Mouse (Mus musculus): Measurements from ENCODE around the gene Ankrd65.

Ankrd65 gene

DNA sequence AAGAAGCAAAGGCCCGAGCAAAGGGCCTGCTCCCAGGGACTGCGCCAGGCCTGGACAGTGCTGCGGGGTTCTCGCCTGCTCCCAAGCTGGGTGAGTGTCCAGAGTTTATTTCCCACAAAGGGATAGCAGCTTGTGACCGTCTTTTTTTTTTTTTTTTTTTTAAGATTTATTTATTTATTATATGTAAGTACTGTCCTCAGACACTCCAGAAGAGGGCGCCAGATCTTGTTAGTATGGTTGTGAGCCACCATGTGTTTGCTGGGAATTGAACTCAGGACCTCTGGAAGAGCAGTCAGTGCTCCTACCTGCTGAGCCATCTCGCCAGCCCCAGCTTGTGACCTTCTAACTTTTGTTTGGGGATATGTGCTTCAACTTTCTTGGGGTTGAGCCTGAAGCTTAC is 30.8 kb downstream of the Ankrd65 start:
- no peak for DNase-seq

DNA sequence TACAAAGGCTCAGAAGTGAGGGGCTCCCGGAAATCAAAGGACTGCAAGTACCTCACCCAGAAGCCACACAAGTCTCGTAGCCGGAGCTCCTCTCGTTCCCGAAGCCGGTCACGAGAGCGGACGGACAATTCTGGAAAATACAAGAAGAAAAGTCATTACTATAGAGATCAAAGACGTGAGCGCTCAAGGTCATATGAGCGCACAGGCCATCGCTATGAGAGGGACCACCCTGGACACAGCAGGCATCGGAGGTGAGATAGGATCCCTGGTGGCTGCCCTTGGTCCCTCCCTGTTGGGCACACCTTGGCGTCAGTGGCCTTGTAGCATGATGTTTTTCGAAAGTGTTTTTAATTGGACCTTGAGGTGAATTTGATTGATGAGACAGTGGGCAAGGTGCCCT is 33.2 kb downstream of the Ankrd65 start:
- DNase-seq = no peak

DNA sequence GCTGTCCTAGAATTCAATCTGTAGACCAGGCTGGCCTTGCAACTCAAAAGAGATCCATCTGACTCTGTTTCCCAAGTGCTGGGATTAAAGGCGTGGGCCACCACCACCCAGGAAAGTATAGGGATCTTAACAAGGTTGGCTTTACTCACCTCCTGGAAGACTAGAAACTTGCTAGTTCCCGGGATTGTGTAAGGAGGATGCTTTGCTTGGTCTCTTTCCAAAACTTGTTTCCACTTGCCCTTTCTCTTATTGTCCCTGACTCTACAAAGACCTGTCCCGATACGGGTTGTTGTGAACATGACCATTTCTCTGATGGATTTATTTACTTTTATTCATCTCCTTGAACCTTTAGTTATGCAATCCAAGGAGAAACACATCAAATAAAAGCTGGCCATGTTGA is 39.6 kb downstream of the Ankrd65 start:
- no peak for DNase-seq

DNA sequence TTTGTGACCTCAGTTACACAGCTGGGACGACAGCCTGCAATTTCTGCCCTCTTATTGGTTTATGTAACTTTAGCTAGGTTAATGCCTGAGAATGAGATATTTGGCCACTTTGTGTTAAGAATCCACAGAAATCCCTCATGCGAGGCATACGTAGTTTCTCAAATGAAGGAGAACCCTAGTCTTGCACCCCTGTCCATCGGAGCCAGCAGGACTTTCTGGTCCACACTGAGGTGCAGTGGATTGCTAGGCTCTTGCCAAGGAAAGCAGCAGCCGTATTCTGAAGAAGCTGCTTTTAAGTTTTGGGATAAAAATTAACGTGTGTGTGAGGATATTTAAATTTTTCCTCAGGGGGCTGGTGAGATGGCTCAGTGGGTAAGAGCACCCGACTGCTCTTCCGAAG is 40.4 kb downstream of the Ankrd65 start:
- DNase-seq = no peak

DNA sequence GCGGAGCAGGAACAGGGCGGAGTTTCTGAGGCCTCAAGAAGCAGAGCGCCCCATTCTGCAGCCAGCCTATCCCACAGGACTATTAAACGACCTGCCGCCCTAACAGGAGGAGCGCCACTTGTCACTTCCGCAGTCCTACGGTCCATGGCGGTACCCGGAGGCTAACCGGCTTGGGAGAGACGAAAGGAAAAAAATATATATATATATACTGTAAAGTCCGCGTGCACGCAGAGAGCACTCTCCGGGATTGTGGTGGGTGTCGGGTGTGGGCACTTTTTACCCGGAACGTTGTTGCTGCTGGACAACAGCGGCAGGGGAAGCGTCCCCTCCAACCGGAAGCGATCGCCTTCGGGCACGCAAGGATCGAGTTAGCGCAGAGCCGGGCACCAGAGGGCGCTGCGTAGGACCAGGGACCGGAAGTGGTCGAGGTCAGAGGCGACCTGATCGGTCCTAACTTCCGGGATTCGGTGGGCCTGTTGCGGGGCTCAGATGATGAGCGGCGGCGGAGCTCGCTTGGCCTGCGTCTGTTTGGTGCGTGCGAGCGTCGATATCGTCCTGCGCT is 41.0 kb downstream of the Ankrd65 start, which contains the start of gene Aurkaip1:
Aurkaip1 (plus strand) TSS at position 68 of the 562 bp plus-strand sequence.
- peak; percentile 95 for DNase-seq

DNA sequence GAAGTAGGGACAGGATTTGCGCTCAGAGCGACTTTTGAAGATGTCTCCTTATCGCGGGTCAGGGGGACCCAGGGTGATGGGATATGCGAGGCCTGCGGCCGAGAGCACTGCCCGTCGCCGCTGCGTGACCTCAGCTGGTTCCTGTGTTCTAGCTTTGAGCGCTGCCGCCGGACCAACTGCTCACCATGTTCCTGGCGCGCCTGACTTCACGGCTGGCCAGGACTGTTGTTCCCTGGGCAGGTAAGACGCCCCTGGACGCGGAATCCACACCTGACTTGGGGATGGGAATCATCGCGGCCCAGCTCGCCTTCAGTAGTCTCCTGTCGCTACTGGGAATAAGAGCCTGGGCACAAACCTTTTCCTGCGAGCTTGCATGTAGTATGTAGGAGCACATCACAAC is 41.6 kb downstream of the Ankrd65 start:
- no peak for DNase-seq

DNA sequence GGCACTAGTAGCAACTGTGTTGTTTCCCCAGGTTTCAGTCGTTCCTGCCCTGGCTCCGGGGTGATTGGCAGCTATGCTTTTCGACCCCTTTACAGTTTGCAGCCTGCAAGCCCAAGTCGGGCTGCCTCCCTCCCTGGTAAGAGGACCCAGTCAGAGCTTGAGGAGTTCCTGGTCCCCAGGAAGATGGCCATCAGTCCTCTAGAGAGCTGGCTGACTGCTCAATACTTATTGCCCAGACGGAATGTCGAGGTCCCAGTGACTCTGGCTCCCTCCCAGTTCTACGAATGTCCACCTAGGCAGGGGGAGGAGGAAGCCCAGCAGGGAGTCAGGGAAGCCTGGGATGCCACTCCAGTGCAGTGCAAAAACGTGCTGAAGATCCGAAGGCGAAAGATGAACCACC is 42.1 kb downstream of the Ankrd65 start:
- DNase-seq = no peak

DNA sequence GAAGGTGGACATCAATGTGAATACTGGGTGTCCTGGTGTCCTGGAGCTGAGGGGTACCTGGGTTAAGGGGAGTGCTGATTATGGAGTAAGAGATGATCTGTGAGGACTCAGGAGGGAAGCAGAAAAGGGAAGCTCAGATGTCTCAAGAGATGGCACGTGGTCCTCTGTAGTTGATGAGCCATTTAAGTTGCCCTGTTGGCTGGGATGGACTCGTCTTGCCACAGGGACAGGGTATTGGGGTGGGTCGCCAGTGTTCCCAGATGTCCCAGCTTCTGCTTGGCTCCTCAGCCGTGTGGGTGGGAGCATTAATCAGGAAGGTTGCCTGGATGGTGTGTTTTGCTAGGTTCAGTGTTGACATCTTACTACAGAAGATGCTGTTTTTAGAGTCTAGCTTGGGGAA is 43.0 kb downstream of the Ankrd65 start:
- DNase-seq = no peak

DNA sequence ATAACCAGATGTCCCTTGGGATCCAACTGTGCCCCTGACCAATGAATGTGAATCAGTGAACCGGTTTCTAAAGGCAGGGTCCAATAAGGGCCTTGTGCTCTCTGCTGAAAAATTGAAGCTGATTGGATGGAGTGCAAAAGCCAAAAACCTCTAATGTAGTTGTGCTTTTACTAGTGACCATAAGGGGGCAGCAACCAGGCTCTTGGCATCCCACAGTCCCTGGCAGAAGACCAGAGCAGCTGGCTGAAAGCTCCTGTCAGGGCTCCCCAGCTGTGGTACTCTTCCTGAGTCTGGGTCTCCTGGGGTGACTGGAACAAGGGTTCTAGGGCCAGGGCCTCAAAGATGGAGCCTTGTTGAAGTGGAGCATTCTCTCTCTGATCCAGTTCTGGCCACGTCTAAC is 43.6 kb downstream of the Ankrd65 start:
- DNase-seq = peak; percentile 67

DNA sequence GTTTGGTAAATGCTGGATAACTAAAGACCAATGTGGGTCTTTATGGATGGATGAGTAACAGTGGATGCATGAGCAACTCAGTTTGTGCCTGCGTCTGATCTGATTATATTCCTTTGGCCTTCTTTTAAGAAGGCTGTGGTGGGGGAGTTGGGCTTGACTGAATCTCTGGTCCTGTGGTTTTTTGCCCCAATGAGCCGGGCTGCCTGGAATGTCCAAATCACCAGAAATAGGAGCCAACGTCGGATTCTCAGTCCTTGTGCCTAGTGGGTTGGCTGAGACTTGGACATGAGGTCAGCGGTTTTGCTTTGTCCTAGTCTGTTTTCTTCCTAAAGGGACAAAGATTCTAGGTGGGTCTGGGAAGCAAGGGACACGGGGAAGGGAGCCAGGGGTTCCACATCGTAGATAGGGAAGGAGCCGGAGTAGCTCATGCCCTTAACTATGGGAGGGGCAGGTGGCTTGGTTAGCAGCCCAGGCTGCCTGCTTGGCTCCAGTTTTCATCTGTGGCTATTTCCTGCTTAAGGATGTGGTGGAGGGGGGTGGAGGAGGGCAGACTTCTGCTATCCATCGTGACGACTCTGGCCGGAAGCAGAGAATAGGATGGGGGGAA is 47.3 kb downstream of the Ankrd65 start:
- no peak for DNase-seq

DNA sequence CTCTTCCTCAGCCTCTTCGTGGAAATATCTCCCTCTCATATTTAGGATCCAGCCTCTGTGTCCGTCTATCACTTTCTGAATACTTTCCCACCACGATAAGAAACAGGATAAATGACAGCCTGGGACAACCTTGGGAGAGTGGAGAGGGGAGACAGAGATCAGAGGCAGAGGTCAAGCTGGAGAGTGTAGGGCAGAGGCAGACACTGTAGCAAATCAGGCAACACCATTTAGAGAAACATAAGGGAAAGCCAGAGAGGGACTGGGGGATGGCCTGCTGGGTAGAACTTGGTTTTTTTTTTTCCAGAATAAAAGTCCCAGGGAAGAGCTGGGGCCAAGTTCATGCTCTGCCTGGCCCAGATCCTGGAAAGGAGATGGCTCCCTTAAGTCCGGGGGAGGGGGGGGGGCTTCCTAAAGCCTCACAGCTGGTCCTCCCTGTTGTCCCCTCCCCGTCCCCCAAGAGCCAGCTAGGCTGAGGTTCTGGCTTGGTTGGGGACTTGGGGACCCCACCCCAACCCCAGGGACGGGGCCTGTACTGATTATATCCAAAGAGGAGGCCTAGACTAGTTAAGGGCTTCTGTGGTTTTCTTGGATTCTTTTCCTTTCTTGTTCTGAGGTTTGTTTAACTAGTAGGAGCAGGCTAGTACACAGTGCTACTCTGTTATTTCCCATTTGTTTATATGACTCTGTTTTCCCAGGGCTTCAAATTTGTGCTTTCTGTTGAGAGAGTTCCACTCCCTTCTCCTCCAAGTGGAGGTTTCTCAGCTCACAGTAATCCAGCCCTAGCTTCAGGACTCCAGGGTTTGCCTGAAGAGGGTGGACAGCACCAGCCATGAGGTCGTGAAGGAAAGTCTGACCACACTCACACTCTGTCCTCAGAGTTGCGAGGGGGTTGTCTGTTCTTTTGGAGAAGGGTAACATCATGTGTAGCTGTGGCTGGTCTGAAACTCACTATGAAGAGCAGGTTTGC is 48.2 kb downstream of the Ankrd65 start:
- no peak for DNase-seq

DNA sequence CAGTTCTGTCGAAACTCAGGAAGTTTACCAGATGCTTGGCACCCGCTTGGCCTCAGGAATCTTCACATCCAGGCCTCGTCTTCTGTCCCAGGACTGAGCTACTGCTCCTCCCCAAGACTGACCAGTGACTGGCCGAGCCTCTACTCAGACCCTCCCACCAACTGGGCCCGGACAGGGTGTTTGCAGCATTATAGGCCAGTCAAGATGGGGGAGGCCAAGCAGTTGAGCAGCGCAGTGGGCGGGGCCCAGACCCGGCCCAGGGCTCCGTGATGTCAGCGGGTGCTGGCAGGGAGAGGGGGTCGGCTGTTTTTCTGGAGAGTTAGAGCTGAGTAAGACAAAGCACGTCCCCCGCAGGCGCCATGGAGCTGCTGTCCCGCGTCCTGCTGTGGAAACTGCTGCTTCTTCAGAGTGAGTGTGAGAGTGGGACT is 49.3 kb downstream of the Ankrd65 start, which contains the start of gene Mxra8:
Mxra8 (plus strand) TSS at position 198 of the 428 bp plus-strand sequence.
- DNase-seq = no peak

DNA sequence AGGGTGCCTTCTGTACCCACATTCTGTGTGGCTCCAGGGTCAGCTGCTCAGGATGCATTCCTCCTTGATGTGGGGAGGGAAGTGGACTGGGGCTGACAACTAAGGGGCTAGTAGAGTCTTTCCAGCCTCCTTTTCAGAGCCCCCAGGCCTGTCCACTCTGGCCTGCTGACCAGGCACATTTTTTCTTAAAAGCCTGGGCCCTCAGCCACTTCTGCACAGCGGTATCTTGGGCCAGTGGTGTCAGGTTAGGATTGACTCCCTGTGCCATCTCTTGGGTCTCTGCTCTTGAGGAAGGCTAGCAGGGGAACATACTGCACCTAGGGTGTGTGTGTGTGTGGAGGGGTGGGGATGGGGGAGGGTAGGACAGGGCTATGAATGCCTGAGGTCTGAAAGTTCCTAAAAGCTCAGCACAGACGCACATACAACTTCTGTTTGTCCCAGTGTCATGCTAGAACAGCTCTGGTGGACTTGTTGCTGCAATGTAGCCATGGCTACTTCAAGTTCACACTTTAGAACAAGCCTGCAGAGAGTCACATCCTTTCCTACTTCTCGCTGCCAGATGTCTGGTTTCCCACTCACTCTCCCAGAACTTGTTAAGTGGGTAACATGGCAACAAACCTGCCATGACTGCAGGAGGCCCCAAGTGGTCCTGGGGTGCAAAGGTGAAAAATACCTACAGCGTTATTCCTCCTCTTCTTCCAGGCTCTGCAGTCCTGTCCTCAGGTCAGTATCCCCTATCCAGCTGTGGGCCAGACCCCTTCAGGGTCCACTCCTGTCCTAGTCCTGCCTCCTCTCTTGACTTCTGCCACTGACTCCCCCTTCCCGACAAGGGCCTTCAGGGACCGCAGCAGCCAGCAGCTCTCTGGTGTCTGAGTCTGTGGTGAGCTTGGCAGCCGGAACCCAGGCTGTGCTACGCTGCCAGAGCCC is 50.1 kb downstream of the Ankrd65 start:
- DNase-seq = no peak

DNA sequence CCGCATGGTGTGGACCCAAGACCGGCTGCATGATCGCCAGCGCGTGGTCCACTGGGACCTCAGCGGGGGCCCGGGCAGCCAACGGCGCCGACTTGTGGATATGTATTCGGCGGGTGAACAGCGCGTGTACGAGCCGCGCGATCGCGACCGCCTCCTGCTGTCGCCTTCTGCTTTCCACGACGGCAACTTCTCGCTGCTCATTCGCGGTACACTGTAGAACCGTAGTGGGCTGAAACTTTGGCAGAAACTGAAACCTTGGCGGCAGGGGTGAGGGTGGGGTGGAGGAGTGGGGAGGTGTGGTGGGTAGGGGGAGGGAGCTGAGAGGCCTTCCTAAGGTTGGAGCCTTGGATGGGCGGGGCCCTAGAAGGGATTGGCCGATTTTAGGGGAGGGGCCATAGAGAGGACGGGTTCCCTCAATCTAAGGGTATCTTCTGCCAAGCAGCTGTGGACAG is 50.8 kb downstream of the Ankrd65 start:
- no peak for DNase-seq

DNA sequence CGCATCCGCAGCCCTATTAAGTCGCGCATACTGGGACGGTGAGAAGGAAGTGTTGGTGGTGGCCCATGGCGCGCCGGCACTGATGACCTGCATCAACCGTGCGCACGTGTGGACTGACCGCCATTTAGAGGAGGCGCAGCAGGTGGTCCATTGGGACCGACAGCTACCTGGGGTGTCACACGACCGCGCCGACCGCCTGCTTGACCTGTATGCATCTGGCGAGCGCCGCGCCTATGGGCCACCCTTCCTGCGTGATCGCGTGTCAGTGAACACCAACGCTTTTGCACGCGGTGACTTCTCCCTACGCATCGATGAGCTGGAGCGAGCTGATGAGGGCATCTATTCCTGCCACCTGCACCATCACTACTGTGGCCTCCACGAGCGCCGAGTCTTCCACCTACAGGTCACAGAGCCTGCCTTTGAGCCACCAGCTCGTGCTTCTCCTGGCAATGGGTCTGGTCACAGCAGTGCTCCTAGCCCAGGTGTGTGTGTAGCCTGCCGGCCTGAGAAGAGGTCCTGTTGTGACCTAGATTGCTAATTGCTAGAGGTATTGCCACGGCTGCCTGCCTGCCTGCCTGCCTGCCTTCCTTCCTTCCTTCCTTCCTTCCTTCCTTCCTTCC is 51.5 kb downstream of the Ankrd65 start:
- no peak for DNase-seq

DNA sequence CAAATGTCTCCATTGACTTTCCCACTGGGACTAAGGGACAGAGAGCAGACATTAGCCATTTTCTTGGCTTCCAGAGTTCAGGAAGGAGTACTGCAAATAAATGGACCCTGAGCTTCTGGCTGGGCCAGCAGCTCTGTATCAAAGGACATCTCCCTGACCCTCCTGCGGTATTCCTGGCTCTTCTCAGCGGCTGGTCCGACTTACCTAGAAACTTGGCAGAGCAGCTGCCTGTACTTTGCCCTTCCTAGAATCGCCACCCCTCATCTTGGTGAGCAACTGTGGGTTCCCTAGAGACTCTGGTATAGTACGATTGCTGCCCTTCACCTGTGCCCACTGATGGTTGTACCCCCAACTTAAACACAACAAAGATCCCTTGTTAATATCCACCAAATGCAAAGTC is 53.0 kb downstream of the Ankrd65 start:
- DNase-seq = no peak

DNA sequence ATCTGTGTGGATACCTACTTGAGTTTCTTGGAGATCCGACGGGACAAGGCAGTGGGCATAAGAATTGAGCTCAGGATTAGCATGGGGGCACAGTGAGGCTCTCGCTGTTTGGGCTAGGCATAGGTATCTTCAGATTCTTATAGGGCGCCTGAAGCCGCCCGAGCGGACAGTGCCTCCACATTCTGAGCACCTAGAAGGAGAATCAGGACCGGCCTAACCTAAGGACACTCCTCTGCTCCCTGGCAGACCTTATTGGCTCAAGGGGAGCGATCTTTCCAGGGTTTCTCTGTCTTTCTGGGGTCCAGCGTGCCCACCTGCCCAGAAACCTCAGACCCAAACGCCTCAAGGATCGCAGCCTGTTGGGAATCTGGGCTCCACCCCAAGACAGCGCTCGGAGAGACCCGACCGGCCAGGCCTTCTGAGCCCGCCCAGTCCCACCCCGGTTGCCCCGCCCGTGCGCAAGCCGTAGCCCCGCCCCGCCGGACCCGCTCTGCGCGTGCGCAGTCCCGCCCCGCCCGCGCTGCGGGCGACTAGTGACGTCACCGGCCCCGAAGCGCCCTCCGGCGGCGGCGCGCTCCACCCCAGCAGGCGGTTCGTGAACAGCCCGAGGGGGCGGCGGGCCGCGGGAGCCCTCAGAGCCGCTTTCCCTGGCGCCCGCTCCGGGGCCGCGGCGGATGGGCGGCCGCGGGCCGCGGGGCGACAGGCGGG is 56.8 kb downstream of the Ankrd65 start, which contains the start of gene Dvl1:
Dvl1 (plus strand) TSS at position 532 of the 708 bp plus-strand sequence.
- peak; percentile 97 for DNase-seq

DNA sequence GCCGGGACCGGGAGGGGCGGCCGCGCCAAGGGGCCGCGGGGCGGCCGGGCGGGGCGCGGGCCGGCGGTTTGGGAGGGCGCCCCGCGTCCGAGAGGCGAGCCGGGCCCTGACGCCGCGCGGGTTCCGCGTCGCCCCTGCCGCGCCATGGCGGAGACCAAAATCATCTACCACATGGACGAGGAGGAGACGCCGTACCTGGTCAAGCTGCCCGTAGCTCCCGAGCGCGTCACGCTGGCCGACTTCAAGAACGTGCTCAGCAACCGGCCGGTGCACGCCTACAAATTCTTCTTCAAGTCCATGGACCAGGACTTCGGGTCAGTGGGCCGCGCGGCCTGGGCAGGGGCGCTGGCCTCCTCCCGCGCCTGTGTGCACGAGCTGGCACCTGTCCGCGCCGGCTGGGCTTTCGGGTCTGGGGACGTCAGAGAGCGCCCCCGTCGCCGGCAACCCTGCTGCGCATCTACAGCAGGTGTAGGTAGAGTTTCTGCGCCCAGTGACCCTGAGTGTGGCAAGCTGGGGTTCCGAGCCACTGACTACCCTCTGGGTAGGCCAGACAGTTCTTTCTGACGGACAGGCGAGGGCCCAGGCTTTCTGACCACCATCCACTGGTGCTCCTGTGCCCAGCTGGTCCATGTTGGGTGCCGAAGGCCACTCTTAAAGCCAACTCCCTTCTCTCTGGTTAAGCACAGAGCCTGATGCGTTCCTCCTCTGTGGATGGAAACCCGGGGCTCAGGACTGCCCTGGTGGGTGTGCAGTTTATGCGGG is 57.5 kb downstream of the Ankrd65 start:
- DNase-seq = no peak

DNA sequence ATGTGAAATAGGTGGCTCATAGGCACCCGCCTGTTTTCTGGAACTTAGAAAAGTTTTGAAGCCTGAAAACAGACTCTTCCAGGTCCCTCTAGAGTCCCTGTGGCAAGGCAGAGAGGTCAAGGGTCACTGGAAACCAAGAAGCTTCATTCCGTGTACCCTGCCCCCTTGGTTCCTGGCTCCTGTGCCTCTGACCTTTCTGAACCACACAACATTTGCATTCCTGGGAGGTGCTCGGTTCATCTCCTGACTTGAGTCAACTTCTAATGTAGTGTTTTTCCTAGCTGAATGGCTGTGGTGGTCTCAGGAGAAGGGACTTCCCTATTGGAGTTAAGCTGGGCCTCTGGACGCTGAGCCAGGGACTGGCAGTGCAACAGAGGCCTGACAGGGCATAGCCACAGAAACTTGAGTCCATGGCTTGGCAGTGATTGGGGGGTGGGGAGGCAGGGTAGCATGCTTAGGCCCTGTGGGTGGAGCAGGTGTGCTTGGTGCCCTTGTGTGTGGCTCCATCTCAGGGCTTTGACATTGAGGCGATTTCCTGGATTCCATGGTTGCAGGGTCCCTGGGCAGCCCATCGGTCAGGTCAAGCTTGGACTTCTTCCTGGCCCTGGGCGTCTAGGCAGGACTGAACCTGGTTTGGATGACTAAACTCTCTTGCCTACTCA is 58.3 kb downstream of the Ankrd65 start:
- DNase-seq = no peak

Measured in right cerebral cortex, postnatal 25 days (tissue).